Mouse (Mus musculus) embryonic facial prominence, embryonic 14.5 days (tissue): ENCODE measurements around the gene Nup98. TPM values are rescaled to one million over a fixed set of nuclear protein-coding genes. Genes with fewer than 3 reads are reported as not detected.

Source experiments
- ATAC-seq: fragments of 200-750 bp; cut with Nextera tagmentation; 2 replicates; pipeline ENCODE4 v1.8.0; 2017; ENCODE audit warnings: low read depth, moderate number of reproducible peaks, moderate TSS enrichment
- DNase-seq: peaks from one replicate; pipeline ENCODE4 v3.0.0-alpha.2; 2015; ENCODE audit warnings: low spot score
- H3K27ac ChIP-seq: fragments of 300-500 bp; sonication (generic); replicated peaks from 2 replicates; pipeline ENCODE4 v1.5.1; 2014; ENCODE audit warnings: low read depth, mild to moderate bottlenecking, low read length, moderate library complexity
- H3K27me3 ChIP-seq: fragments of 300-500 bp; sonication (generic); replicated peaks from 2 replicates; pipeline ENCODE4 v1.6.1; 2014; ENCODE audit warnings: low read length; ENCODE audit not compliant: control insufficient read depth, insufficient read depth
- H3K36me3 ChIP-seq: fragments of 300-500 bp; sonication (generic); 2 replicates; pipeline ENCODE4 v1.6.1; 2014; ENCODE audit warnings: low read length, mixed read lengths; ENCODE audit not compliant: control insufficient read depth, insufficient read depth
- H3K4me1 ChIP-seq: fragments of 300-500 bp; sonication (generic); 2 replicates; pipeline ENCODE4 v1.6.1; 2014; ENCODE audit warnings: antibody characterized with exemption, low read length; ENCODE audit not compliant: control insufficient read depth, insufficient read depth
- H3K4me2 ChIP-seq: fragments of 300-500 bp; sonication (generic); 2 replicates; pipeline ENCODE4 v1.6.1; 2014; ENCODE audit warnings: low read depth, mild to moderate bottlenecking, low read length, moderate library complexity, mixed read lengths
- H3K4me3 ChIP-seq: fragments of 300-500 bp; sonication (generic); 2 replicates; pipeline ENCODE4 v1.5.1; 2014; ENCODE audit warnings: low read depth, mild to moderate bottlenecking, low read length
- H3K9ac ChIP-seq: fragments of 300-500 bp; sonication (generic); 2 replicates; pipeline ENCODE4 v1.6.1; 2014; ENCODE audit warnings: low read depth, mild to moderate bottlenecking, low read length, moderate library complexity, mixed read lengths
- H3K9me3 ChIP-seq: fragments of 300-500 bp; sonication (generic); 2 replicates; pipeline ENCODE4 v1.6.1; 2016; ENCODE audit warnings: low read length; ENCODE audit not compliant: control insufficient read depth
- WGBS: fragments of 180-500 bp; shearing (Covaris S2); extraction: QIAGEN DNeasy Blood & Tissue Kit; methylation state at CpG from one replicate; pipeline ENCODE4 v1.1.7; 2014; 5-methylcytosine and 5-hydroxymethylcytosine counted together
- polyA plus RNA-seq: library from polyadenylated mRNA; unstranded; fragments of >200 nt; fragmentation: Nextera tagmentation; extraction: Ambion mirVana; gene quantifications from 2 replicates; pipeline ENCODE4 v1.2.1, GENCODE M21; 2014

The Nup98 gene
- polyA plus RNA-seq, 1 experiment from 2014 or later, result 35.9 TPM

DNA sequence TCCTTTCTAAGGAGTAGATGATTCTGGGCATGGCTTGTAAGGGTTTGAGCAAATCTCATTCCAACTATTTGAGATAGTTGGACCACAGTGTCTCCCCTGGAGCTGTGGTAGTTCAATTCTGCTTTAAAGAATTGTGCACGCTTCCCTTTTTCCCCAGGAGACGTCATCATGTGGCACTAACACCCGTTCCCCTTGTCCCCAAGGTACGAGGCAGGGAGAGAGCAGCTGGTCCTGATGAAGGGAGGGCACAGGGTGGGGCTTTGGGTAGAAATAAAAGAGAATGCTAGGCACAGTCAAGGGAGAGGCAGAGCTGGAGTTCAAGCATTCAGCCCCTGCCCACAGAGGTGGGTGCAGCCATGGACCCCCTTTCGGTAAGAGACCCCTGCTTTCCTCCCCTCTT, 127.2 kb downstream of the Nup98 start, which contains the start of gene Trpc2:
Gene Trpc2 (plus strand): TSS at position 301 of the 400 bp plus-strand sequence.
- Histone ChIP-seq H3K27me3 (no peaks in the 10 kb centered on the region), H3K4me3 (no peak within 1 kb of the TSS), H3K9ac (no peak within 1 kb of the TSS), H3K9me3 (no peaks in the 10 kb centered on the region), H3K4me2 (no peak within 1 kb of the TSS), H3K27ac (no peak within 1 kb of the TSS), H3K36me3 (peaks cover 68% of the 10 kb centered on the region), H3K4me1 (no peaks in the 10 kb centered on the region)
- WGBS, result 82% methylated on average over 5 of the region's 5 CpGs
- peak; percentile 7; the same call in 1 of the 2 replicates for ATAC-seq
- no peak for DNase-seq

DNA sequence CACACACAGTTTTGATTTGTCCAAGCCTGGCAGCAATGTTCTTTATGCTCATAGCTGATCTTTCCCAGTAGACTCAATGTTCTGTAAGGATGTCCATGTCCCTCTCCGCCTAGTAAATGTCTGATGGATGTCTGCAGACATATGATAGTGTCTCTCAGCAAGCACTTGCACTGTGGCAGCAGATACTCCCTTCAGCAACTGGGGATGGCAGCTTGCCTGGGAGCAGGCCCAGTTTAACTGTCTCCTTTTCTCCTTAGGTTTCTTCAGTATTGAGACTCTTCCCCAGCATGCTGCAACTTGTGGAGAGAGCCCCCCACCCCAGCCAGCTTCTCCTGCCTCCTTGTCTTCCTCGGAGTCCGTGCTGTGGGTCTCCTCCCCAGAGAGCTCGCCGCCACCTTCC, 128.2 kb downstream of the Nup98 start:
- no peaks in the 10 kb centered on the region for H3K4me1 ChIP-seq
- H3K36me3 ChIP-seq, result peaks cover 78% of the 10 kb centered on the region
- 92% methylated on average over 5 of the region's 5 CpGs for WGBS
- H3K9ac ChIP-seq, result no peak overlapping the region
- no peak overlapping the region for H3K27ac ChIP-seq
- ATAC-seq (no peak), DNase-seq (no peak)
- no peak overlapping the region for H3K4me2 ChIP-seq
- H3K4me3 ChIP-seq, result no peak overlapping the region
- H3K9me3 ChIP-seq, result no peaks in the 10 kb centered on the region
- no peaks in the 10 kb centered on the region for H3K27me3 ChIP-seq

DNA sequence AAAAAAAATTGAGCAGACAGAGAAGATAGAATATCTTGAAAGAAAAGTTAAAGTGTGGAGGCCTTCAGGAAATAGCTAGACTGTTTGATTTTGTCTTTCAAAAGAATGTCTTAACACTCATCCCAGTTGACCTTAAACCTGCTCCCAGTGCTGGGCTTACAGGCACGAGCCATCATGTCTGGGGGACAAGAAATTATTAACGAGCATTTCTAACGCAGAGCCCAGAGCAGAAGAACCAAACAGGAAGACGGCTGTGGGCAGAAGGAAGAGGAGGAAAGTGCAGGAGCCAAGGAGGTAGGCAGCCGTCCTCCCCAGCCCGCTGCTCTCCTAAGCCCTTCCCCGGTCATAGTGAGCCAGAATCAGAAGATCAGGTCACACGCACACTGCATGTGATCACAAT, 129.7 kb downstream of the Nup98 start:
- H3K4me3 ChIP-seq, result no peak overlapping the region
- no peaks in the 10 kb centered on the region for H3K4me1 ChIP-seq
- H3K9ac ChIP-seq, result no peak overlapping the region
- H3K27me3 ChIP-seq, result no peaks in the 10 kb centered on the region
- ATAC-seq, result no peak
- WGBS, result 92% methylated on average over 8 of the region's 8 CpGs
- no peak overlapping the region for H3K4me2 ChIP-seq
- H3K36me3 ChIP-seq, result peaks cover 89% of the 10 kb centered on the region
- DNase-seq, result no peak
- no peaks in the 10 kb centered on the region for H3K9me3 ChIP-seq
- H3K27ac ChIP-seq, result no peak overlapping the region

DNA sequence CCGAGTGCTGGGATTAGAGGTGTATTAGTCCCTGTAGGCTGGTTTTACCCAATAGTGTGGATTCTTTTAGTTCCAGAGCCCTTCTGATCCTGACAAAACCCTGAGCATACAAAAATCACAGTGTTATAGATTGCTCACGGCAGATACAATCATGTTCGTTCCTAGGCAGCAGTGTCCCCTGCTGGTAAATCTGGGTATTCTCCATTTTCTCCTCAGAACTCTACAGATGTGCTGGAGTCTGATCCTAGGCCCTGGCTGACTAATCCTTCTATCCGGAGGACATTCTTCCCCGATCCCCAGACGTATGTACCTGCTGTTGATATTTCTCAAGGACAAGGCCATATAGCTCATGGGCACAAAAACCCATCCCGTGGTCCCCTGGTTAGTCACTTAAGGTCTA, 131.5 kb downstream of the Nup98 start:
- Histone ChIP-seq H3K4me3 (no peak overlapping the region), H3K4me2 (no peak overlapping the region), H3K4me1 (no peaks in the 10 kb centered on the region), H3K27ac (no peak overlapping the region), H3K9me3 (no peaks in the 10 kb centered on the region), H3K36me3 (peaks cover 93% of the 10 kb centered on the region), H3K27me3 (no peaks in the 10 kb centered on the region), H3K9ac (no peak overlapping the region)
- 76% methylated on average over 7 of the region's 7 CpGs for WGBS
- DNase-seq (no peak), ATAC-seq (no peak)

DNA sequence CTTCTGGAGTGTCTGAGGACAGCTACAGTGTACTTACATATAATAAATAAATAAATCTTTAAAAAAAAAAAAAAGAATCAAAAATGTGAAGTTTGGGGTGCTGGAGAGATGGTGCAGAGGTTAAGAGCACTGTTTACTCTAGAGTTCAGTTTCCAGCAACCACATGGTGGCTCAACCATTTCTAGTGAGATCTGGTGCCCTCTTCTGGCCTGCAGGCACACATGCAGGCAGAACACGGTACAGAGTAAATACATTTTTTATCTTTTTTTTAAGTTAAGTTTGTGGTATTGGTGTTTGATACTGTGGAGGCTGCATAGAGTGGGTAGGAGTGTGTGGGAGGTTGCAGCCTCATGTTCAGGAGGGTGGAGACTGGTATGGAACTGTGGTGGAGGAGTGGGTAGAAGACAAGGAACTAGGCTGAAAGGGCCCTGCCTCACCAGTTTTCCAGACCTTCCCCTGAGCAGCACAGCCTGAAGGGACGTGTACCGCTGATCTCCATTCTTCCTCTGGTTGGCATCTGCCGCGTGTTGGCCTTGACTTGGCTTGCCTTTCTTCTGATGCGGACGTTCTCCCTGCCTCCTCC, 133.2 kb downstream of the Nup98 start:
- Histone ChIP-seq H3K9me3 (no peaks in the 10 kb centered on the region), H3K27me3 (no peaks in the 10 kb centered on the region), H3K4me2 (no peak overlapping the region), H3K36me3 (peaks cover 93% of the 10 kb centered on the region), H3K9ac (no peak overlapping the region), H3K4me1 (no peaks in the 10 kb centered on the region), H3K27ac (no peak overlapping the region), H3K4me3 (no peak overlapping the region)
- 81% methylated on average over 7 of the region's 7 CpGs for WGBS
- DNase-seq, result no peak
- no peak for ATAC-seq

Other genes starting within 250 kb of the Nup98 start
- 2.0 and 3.0 TPM in 2 replicates for gene Il18bp, start 191.5 kb downstream of the Nup98 start, polyA plus RNA-seq
- 33.5 TPM in 2 replicates for gene Rnf121, start 144.7 kb downstream of the Nup98 start, polyA plus RNA-seq
- gene Xndc1, start 144.7 kb downstream of the Nup98 start, polyA plus RNA-seq, result 14.5 and 17.5 TPM in 2 replicates
- gene Xntrpc, start 144.5 kb downstream of the Nup98 start, polyA plus RNA-seq, result 0.84 and 1.6 TPM in 2 replicates
- 0.25 TPM in 1 of 2 replicates, not detected in the other for gene Trpc2, start 127.1 kb downstream of the Nup98 start, polyA plus RNA-seq
- 32.0 and 32.2 TPM in 2 replicates for gene Art1, start 108.4 kb downstream of the Nup98 start, polyA plus RNA-seq
- 2.9 and 3.5 TPM in 2 replicates for gene Art5, start 100.7 kb downstream of the Nup98 start, polyA plus RNA-seq
- gene Chrna10, start 93.3 kb downstream of the Nup98 start, polyA plus RNA-seq, result 0.10 TPM in 1 of 2 replicates, not detected in the other
- gene Pgap2, start within 50 bp of the Nup98 start, polyA plus RNA-seq, result 80.8 and 81.1 TPM in 2 replicates
- gene Rhog, start 45.9 kb upstream of the Nup98 start, polyA plus RNA-seq, result 66.6 and 68.0 TPM in 2 replicates
- 36.4 TPM in 2 replicates for gene Stim1, start 57.6 kb upstream of the Nup98 start, polyA plus RNA-seq
- gene Rrm1, start 231.5 kb upstream of the Nup98 start, polyA plus RNA-seq, result 98.1 and 123 TPM in 2 replicates